Mouse (Mus musculus) C3H10T1/2 (cell line): Measurements from ENCODE around the gene Dync1h1. TPM values are rescaled to one million over a fixed set of nuclear protein-coding genes. Genes with fewer than 3 reads are reported as not detected.

Source experiments
- polyA plus RNA-seq, 2 experiments: library from polyadenylated mRNA; unstranded; fragments of >200 nt; fragmentation: generic; extraction: Trizol; gene quantifications; one replicate each; pipeline ENCODE4 v1.2.1; 2012; ENCODE audit warnings: missing spikeins in 2 of 2

Dync1h1 gene
- 100 to 1,000 TPM in 1 of 2 experiments, 10 to 100 TPM in 1; 31.8 to 151 TPM for polyA plus RNA-seq

GRCm38 (mm10) chr12:110601241-110602218 lies at the start of gene Dync1h1:
Dync1h1 (plus strand) TSS chr12:110601452.

GRCm38 (mm10) chr12:110682561-110683299 lies 81.5 kb downstream of the Dync1h1 start, which contains the start of gene 1700001K19Rik:
1700001K19Rik (minus strand) TSS chr12:110682619.

GRCm38 (mm10) chr12:110702556-110702955 lies 101.3 kb downstream of the Dync1h1 start, which contains the start of gene Hsp90aa1:
Hsp90aa1 (minus strand) TSS chr12:110702728.

Other genes starting within 250 kb of the Dync1h1 start
- 10 to 100 TPM; 13.9 to 38.5 TPM for gene Ppp2r5c, start 154.3 kb upstream of the Dync1h1 start, polyA plus RNA-seq
- under 1 TPM in 1 of 2 experiments, not detected in 1; 0.06 TPM for gene 1700001K19Rik, start 81.2 kb downstream of the Dync1h1 start, polyA plus RNA-seq
- gene Hsp90aa1, start 101.3 kb downstream of the Dync1h1 start, polyA plus RNA-seq: 10 to 100 TPM; 60.2 to 64.2 TPM
- gene Wdr20, start 136.5 kb downstream of the Dync1h1 start, polyA plus RNA-seq: 10 to 100 TPM in 1 of 2 experiments, under 1 TPM in 1; 0.98 to 11.8 TPM
- 1 to 10 TPM; 2.0 to 5.1 TPM for gene Mok, start 239.5 kb downstream of the Dync1h1 start, polyA plus RNA-seq
- gene Zfp839, start 248.8 kb downstream of the Dync1h1 start, polyA plus RNA-seq: 1 to 10 TPM in 1 of 2 experiments, under 1 TPM in 1; 0.48 to 4.0 TPM